Mouse (Mus musculus) adrenal gland, adult (tissue): ENCODE measurements around the gene Nop53.

Experiments used
- DNase-seq, 2 experiments: peaks; one replicate each; pipeline ENCODE4 v3.0.0; 2022 to 2023; ENCODE audit warnings: low spot score in 1 of 2; ENCODE audit not compliant: inconsistent age in 2 of 2

Gene Nop53

GRCm38 (mm10) chr7:15960691-15961090 lies 14.8 kb upstream of the Nop53 start:
- peak in 1 of 2 experiments; percentile 13 for DNase-seq

- no peak for DNase-seq
These were observed 10.3 kb upstream of the Nop53 start for GRCm38 (mm10) chr7:15956143-15956542.

GRCm38 (mm10) chr7:15955509-15955908 lies 9.6 kb upstream of the Nop53 start:
- no peak for DNase-seq

- DNase-seq: peak; percentile 47 to 66
These were observed 9.1 kb upstream of the Nop53 start for GRCm38 (mm10) chr7:15954978-15955443.

- no peak for DNase-seq
These were observed 8.6 kb upstream of the Nop53 start for GRCm38 (mm10) chr7:15954436-15954835.

GRCm38 (mm10) chr7:15953307-15954074 lies 7.6 kb upstream of the Nop53 start:
- peak in 1 of 2 experiments; percentile 32 for DNase-seq

GRCm38 (mm10) chr7:15952416-15952815 lies 6.5 kb upstream of the Nop53 start:
- DNase-seq: no peak

GRCm38 (mm10) chr7:15950008-15950407 lies 4.1 kb upstream of the Nop53 start:
- DNase-seq: peak in 1 of 2 experiments; percentile 35

GRCm38 (mm10) chr7:15949216-15949790 lies 3.4 kb upstream of the Nop53 start:
- peak in 1 of 2 experiments; percentile 51 for DNase-seq

GRCm38 (mm10) chr7:15948381-15948941 lies 2.6 kb upstream of the Nop53 start:
- DNase-seq: peak; percentile 90 to 97

GRCm38 (mm10) chr7:15947653-15948260 lies 1.9 kb upstream of the Nop53 start:
- DNase-seq: no peak

GRCm38 (mm10) chr7:15945211-15945610 lies 663 bp downstream of the Nop53 start:
- no peak for DNase-seq

GRCm38 (mm10) chr7:15944311-15944710 lies 1.6 kb downstream of the Nop53 start:
- DNase-seq: no peak

GRCm38 (mm10) chr7:15938621-15939020 lies 7.3 kb downstream of the Nop53 start:
- no peak for DNase-seq

- DNase-seq: no peak
These were observed 8.4 kb downstream of the Nop53 start for GRCm38 (mm10) chr7:15937491-15937890.

- no peak for DNase-seq
These were observed 12.2 kb downstream of the Nop53 start for GRCm38 (mm10) chr7:15933437-15934359.

GRCm38 (mm10) chr7:15931635-15932034 lies 14.2 kb downstream of the Nop53 start:
- DNase-seq: peak in 1 of 2 experiments; percentile 60

- DNase-seq: no peak
These were observed 15.3 kb downstream of the Nop53 start for GRCm38 (mm10) chr7:15930543-15930942.

GRCm38 (mm10) chr7:15929910-15930309 lies 16.0 kb downstream of the Nop53 start:
- DNase-seq: peak; percentile 65 to 88

GRCm38 (mm10) chr7:15922220-15922773 lies 23.6 kb downstream of the Nop53 start, which contains the start of gene Selenow:
Gene Selenow, minus strand, starts transcription at chr7:15922402.
- peak; percentile 92 to 98 for DNase-seq
